Comparison of ENCODE assay signal across 17 mouse cellular contexts in genomic region chr6:7816233-7816632, GRCm38 (mm10).
"Had no signal": no experiment of that assay in that cellular context is flagged by ENCODE, and none has a peak within 500 bp of the region (broad histone marks: within the 10 kb centered on the region; RNA-seq: fewer than 3 reads in every experiment).

No protein-coding gene starts in this region.

- H3K36me3 ChIP-seq: limb, embryonic 15.5 days; liver, embryonic 12.5 days; liver, embryonic 15.5 days; lung, embryonic 15.5 days had no signal

- ATAC-seq: intestine, embryonic 16.5 days; liver, embryonic 12.5 days had no signal

- H3K4me1 ChIP-seq: limb, embryonic 15.5 days; lung, embryonic 15.5 days had no signal

- H3K4me3 ChIP-seq: limb, embryonic 15.5 days; liver, embryonic 12.5 days; liver, embryonic 15.5 days; lung, embryonic 15.5 days had no signal

- H3K9ac ChIP-seq: limb, embryonic 15.5 days; liver, embryonic 12.5 days; liver, embryonic 15.5 days; lung, embryonic 15.5 days had no signal

- H3K27me3 ChIP-seq: limb, embryonic 15.5 days; liver, embryonic 12.5 days; liver, embryonic 15.5 days; lung, embryonic 15.5 days had no signal

- H3K9me3 ChIP-seq: limb, embryonic 15.5 days; liver, embryonic 12.5 days; liver, embryonic 15.5 days; lung, embryonic 15.5 days had no signal

- H3K4me2 ChIP-seq: limb, embryonic 15.5 days; liver, embryonic 12.5 days; liver, embryonic 15.5 days; lung, embryonic 15.5 days; midbrain, embryonic 11.5 days had no signal

- DNase-seq: kidney, adult 18-20 months; kidney, adult 9 months; kidney, postnatal 14 days; kidney, postnatal 4 days; left cerebral cortex, postnatal 4 days; lung, adult 18-20 months; lung, postnatal 10 days; lung, postnatal 36 days; midbrain, embryonic 14.5 days; thymus, adult 2 months; thymus, postnatal 25 days had no signal

- H3K27ac ChIP-seq: limb, embryonic 15.5 days; liver, embryonic 12.5 days; liver, embryonic 15.5 days; lung, embryonic 15.5 days had no signal
